16 mouse cellular contexts compared by ENCODE assay signal in genomic region chr14:73257348-73257747, GRCm38 (mm10).
"Had no signal": no experiment of that assay in that cellular context is flagged by ENCODE, and none has a peak within 500 bp of the region (broad histone marks: within the 10 kb centered on the region; RNA-seq: fewer than 3 reads in every experiment).

No protein-coding gene starts in this region.

- ATAC-seq: midbrain, embryonic 16.5 days had no signal

- H3K4me3 ChIP-seq: layer of hippocampus, adult 2 months; left cerebral cortex, adult 2 months; limb, embryonic 15.5 days; liver, embryonic 15.5 days; midbrain, embryonic 12.5 days; neural tube, embryonic 13.5 days had no signal

- H3K9ac ChIP-seq: limb, embryonic 15.5 days; liver, embryonic 15.5 days; lung, embryonic 14.5 days; midbrain, embryonic 12.5 days; neural tube, embryonic 13.5 days had no signal

- DNase-seq: kidney, adult 18-20 months; kidney, postnatal 10 days; kidney, postnatal 4 days; lung, embryonic 14.5 days; retina, postnatal 1 day; right cerebral cortex, postnatal 4 days; spleen, adult 18-20 months; thymus, adult 18-20 months; thymus, postnatal 14 days had no signal

- H3K4me2 ChIP-seq: limb, embryonic 15.5 days; liver, embryonic 15.5 days; lung, embryonic 14.5 days; midbrain, embryonic 12.5 days; neural tube, embryonic 13.5 days had no signal

- H3K9me3 ChIP-seq: limb, embryonic 15.5 days; liver, embryonic 15.5 days; midbrain, embryonic 12.5 days; neural tube, embryonic 13.5 days had no signal

- H3K27ac ChIP-seq: left cerebral cortex, adult 2 months; limb, embryonic 15.5 days; liver, embryonic 15.5 days; midbrain, embryonic 12.5 days; neural tube, embryonic 13.5 days had no signal

- H3K27me3 ChIP-seq: limb, embryonic 15.5 days; liver, embryonic 15.5 days; midbrain, embryonic 12.5 days; neural tube, embryonic 13.5 days had no signal

- H3K4me1 ChIP-seq: midbrain, embryonic 12.5 days had no signal
